In genomic region chr1:133452564-133453165, GRCm38 (mm10) we compare ENCODE assay signal across 12 mouse cellular contexts. TPM values are rescaled to one million over a fixed set of nuclear protein-coding genes. Genes with fewer than 3 reads are reported as not detected.
DNase-seq lines count a peak whose midpoint lies in the region; ATAC-seq and TF ChIP-seq lines count a peak whose summit lies in the region.
"Had no signal": no experiment of that assay in that cellular context is flagged by ENCODE, and none has a peak within 500 bp of the region (broad histone marks: within the 10 kb centered on the region; RNA-seq: fewer than 3 reads in every experiment).

No protein-coding gene starts in this region.

- peak overlapping the region; percentile 5; the same call in 1 of the 2 replicates for H3K4me2 ChIP-seq in stomach, embryonic 15.5 days
- H3K4me2 ChIP-seq in stomach, postnatal 0 days (replicated peaks; ENCODE audit: low read depth) = no peak overlapping the region
- H3K4me2 ChIP-seq: forebrain, embryonic 15.5 days; neural tube, embryonic 13.5 days had no signal

- H3K27me3 ChIP-seq in stomach, embryonic 15.5 days (replicated peaks) = no peaks in the 10 kb centered on the region
- H3K27me3 ChIP-seq in stomach, postnatal 0 days (ENCODE audit: control insufficient read depth, insufficient read depth, low read length) = no peaks in the 10 kb centered on the region
- H3K27me3 ChIP-seq: forebrain, embryonic 15.5 days; neural tube, embryonic 13.5 days had no signal

- H3K36me3 ChIP-seq in stomach, embryonic 15.5 days = no peaks in the 10 kb centered on the region
- no peaks in the 10 kb centered on the region for H3K36me3 ChIP-seq in stomach, postnatal 0 days (ENCODE audit: control insufficient read depth, insufficient read depth, low read length)
- H3K36me3 ChIP-seq: forebrain, embryonic 15.5 days; neural tube, embryonic 13.5 days had no signal

- no peak overlapping the region for H3K4me3 ChIP-seq in stomach, embryonic 15.5 days (replicated peaks)
- no peak overlapping the region for H3K4me3 ChIP-seq in stomach, postnatal 0 days (ENCODE audit: low read depth, low read length)
- H3K4me3 ChIP-seq: forebrain, embryonic 15.5 days; neural tube, embryonic 13.5 days had no signal

- 51% methylated on average over 10 of the region's 10 CpGs for WGBS in stomach, embryonic 15.5 days
- 46% methylated on average over 10 of the region's 10 CpGs for WGBS in stomach, postnatal 0 days

- 0 out of 2 replicates have a peak, but pooled peaks cover 10% of the 10 kb centered on the region for H3K4me1 ChIP-seq in stomach, embryonic 15.5 days
- no peaks in the 10 kb centered on the region for H3K4me1 ChIP-seq in stomach, postnatal 0 days (replicated peaks; ENCODE audit: control insufficient read depth, insufficient read depth)

- no peak overlapping the region for H3K9ac ChIP-seq in stomach, embryonic 15.5 days
- no peak overlapping the region for H3K9ac ChIP-seq in stomach, postnatal 0 days (ENCODE audit: low read length)
- H3K9ac ChIP-seq: forebrain, embryonic 15.5 days; neural tube, embryonic 13.5 days had no signal

- ATAC-seq in stomach, embryonic 15.5 days (ENCODE audit: insufficient read depth, low FRiP score, low read depth) = no peak
- ATAC-seq in stomach, postnatal 0 days (ENCODE audit: low FRiP score, low TSS enrichment) = no peak
- ATAC-seq in erythroblast, adult 5-6 weeks (replicated peaks; ENCODE audit: low FRiP score, poor library complexity, severe bottlenecking) = no peak
- ATAC-seq: forebrain, embryonic 15.5 days had no signal

- TF ChIP-seq EP300 in stomach, postnatal 0 days (optimal IDR thresholded peaks at IDR 0.05) = no peak

- DNase-seq in gastrocnemius, postnatal 25 days = peak; percentile 26
- DNase-seq in gastrocnemius, postnatal 4 days (ENCODE audit: low spot score in 2 of 2) = no peak
- DNase-seq in stomach, postnatal 0 days (ENCODE audit: low spot score) = no peak
- peak; percentile 68 to 79 for DNase-seq in kidney, postnatal 36 days
- DNase-seq in right cerebral cortex, postnatal 4 days = no peak
- no peak for DNase-seq in layer of hippocampus, adult 11-12 months (ENCODE audit: low spot score)
- DNase-seq: cerebellum, adult 9-10 months; layer of hippocampus, adult 9-11 months had no signal

- H3K27ac ChIP-seq in stomach, embryonic 15.5 days = 0 out of 2 replicates have a peak overlapping the region, but pooled peaks have one; percentile 11
- no peak overlapping the region for H3K27ac ChIP-seq in stomach, postnatal 0 days (replicated peaks)
- H3K27ac ChIP-seq: forebrain, embryonic 15.5 days; neural tube, embryonic 13.5 days had no signal

- no peak for TF ChIP-seq CTCF in stomach, postnatal 0 days (IDR thresholded peaks at IDR 0.05; ENCODE audit: low read depth)

- H3K9me3 ChIP-seq in stomach, embryonic 15.5 days = no peaks in the 10 kb centered on the region
- no peaks in the 10 kb centered on the region for H3K9me3 ChIP-seq in stomach, postnatal 0 days (ENCODE audit: control insufficient read depth, low read length)
- H3K9me3 ChIP-seq: forebrain, embryonic 15.5 days; neural tube, embryonic 13.5 days had no signal

RNA-seq across cellular contexts. Expression of gene Sox13, which starts 28.5 kb away (rescaled TPM):
- 1 to 10 TPM; 7.8 to 8.0 TPM for total RNA-seq in gastrocnemius, postnatal 25 days (2021)
- total RNA-seq in gastrocnemius, postnatal 4 days (2021) = 10 to 100 TPM; 18.1 to 19.3 TPM
- 6.8 and 7.9 TPM in 2 replicates for polyA plus RNA-seq in stomach, embryonic 15.5 days (2015; fragmentation: Nextera tagmentation; extraction: Ambion mirVana)
- polyA plus RNA-seq in stomach, postnatal 0 days (2015; fragmentation: Nextera tagmentation; extraction: Ambion mirVana) = 3.7 and 5.0 TPM in 2 replicates
- total RNA-seq in erythroblast, adult 5-6 weeks (2015; ENCODE audit: low replicate concordance) = 1.0 TPM in 1 of 2 replicates, not detected in the other
- total RNA-seq in erythroblast, adult 5-6 weeks (2017; ENCODE audit: low replicate concordance) = 0.77 and 2.2 TPM in 2 replicates

Comparison
In these comparisons a context has a peak if more than half of its experiments do, and no peak if none do; other contexts are left out.
1. DNase-seq: peak in gastrocnemius, postnatal 25 days (single experiment) and kidney, postnatal 36 days (2 of 2); none in gastrocnemius, postnatal 4 days (0 of 2), stomach, postnatal 0 days (single experiment), right cerebral cortex, postnatal 4 days (single experiment) and layer of hippocampus, adult 11-12 months (single experiment).